Mouse (Mus musculus): ENCODE measurements around the gene Fermt3.

The Fermt3 gene

DNA sequence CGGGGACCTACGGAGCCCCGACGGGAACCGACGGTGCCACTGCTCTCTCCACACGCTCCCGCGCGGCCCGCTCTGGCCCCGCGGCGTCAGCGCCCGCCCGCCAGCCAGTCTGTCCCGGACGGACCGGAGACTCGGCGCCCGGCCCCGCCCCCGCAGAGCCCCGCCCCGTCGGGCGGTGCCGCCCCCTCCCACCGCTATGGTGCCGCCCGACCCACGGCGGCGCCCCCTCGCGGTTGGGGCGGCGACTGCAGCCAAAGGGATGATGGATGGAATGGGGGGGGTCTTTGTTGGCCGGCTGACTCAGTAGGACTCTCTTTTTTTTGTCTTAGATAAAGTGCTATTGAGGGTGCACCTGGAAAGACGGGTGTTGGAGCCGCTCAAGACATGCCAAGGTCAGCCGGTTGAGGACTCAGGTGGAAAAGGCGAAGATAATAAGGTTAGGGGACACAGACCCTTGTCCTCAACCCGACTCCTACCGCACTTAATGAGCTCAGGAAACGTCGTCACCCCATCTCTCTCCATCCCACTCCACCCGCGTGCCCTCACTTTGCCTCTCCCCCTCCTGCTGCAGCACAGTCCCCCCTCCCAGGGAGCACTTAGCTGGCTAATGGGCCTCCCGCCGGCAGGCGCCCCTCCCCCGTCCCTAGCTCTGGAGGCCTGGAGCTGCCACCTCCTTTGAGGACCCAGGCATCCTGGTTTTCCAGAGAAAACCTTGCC, 49.4 kb downstream of the Fermt3 start:
- no peak for DNase-seq

DNA sequence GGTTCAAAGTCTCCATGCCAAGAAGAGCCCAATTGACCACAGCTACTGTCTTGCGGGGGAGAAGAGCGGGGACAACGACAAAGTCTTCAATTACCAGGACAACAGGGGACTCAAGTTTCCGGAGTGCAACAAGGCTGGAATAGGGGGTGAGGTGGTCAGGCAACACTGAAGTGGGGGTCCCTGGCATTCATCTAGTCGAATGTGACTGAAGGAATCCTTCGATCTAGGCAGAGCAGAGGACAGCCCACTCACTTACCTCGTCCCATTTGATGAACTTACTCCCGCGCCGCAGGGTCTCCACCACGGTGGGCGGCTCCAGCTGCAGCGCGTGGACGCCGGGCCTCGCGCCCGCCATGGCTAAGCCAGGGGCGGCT, 50.0 kb downstream of the Fermt3 start:
- DNase-seq, result no peak

DNA sequence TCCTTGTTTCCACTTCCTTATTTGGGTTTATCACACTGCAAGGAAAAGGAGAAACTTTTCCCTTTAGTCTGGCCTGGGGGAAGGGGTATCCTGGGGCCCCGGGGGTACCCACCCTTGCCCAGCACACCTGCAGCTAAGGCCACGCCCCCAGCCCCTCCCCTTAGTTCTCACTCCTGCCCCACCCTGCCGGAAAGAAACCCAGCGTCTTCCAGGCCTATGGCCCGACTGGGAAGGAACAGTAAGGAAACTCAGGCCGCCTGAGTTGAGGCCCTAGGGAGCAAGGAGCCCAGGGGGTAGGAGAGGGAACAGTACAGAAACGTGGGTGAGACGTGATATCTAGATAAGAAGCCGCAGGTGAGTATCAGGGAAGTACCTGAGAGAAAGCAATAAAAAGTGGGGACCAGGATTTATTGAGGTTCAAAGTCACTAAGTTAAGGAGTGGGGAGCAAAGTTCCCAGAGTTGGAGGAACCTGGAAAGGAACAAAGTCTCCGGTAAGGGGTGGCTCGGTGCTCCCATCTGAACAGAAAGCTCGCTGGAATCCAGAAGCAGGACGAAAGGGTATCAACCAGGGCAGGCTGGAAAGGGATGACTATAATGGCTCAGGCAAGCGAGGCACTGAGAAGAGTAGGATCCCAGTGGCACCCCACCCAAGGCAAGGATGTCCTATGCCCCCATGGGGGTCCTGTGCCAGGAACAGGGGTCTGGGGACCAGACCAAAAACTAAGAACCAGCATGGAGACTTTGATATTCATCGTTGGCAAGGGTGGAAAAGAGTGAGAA, 50.6 kb downstream of the Fermt3 start:
- DNase-seq, result no peak

DNA sequence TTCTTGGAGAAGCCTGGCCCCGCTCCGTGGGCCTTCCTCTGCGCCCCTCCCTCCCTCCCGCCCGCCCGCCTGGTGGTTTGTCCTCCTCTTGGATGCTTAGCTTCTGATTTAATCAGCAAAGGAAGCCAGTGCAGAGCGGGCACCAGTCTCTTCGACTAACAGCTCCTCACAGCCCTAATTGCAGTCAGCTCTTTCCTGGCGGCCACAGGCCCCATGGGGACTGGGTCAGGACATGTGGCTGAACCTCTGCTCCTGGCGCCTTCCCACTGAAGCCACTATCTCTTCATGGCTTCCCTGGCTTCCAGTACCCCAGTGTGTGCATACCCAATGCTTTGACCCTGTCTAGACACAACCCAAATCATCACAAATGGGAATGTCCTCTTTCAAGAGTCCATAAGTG, 62.8 kb downstream of the Fermt3 start:
- no peak for DNase-seq

DNA sequence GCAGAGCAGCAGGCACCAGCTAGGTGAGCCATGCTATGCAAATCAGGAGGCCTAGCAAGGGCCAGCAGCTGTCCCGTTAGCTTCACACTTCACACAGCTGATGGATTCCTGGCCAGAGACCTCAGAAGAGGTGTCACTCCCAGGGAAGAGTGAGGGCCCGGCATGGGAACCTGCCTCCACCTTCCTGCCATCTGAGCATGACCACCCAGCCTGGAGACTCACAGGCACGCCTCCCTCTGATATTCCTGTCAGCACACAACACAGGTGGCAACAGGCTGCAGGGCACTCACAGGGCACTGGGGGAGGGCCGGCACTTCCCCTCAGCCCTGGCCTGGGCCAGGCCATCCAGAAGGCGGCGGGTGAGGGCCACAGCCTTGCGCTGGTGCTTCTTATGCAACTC, 63.8 kb downstream of the Fermt3 start:
- DNase-seq, result no peak

DNA sequence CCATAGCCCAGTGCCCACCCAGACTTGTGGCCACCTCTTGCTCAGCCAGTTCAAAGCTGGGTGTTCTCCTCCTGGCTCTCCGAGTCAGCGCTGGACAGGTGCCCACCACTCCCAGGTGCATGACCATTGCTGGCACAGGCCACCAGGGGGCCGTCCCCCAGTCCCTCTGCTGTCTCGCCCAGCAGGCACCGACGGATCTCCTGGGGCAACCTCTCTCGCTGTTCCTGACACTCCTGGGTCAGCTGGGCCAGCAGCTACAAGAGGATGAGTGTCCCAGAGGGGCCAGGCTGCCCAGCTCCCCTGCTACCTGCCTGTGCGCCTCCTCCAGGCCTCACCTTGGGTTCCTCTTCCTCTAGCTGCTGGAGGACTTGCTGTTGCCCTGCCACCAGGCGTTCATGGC, 65.2 kb downstream of the Fermt3 start:
- no peak for DNase-seq

DNA sequence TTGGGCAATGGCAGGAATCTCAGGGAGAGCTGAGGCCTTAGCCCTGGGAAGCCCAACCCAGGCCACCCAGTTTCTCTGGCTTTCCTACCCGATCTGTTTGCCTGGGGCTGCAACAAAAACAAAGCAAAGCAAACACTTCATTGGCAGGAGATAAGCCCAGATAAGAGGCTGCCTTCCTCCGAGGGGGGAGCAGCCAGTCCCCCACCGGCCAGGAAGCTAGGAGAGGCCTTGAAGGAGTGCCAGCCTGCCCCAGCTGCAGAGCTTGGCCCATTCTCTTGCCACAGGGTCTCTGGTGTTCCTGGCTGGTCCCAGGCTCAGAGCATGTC, 66.6 kb downstream of the Fermt3 start:
- DNase-seq, result no peak

DNA sequence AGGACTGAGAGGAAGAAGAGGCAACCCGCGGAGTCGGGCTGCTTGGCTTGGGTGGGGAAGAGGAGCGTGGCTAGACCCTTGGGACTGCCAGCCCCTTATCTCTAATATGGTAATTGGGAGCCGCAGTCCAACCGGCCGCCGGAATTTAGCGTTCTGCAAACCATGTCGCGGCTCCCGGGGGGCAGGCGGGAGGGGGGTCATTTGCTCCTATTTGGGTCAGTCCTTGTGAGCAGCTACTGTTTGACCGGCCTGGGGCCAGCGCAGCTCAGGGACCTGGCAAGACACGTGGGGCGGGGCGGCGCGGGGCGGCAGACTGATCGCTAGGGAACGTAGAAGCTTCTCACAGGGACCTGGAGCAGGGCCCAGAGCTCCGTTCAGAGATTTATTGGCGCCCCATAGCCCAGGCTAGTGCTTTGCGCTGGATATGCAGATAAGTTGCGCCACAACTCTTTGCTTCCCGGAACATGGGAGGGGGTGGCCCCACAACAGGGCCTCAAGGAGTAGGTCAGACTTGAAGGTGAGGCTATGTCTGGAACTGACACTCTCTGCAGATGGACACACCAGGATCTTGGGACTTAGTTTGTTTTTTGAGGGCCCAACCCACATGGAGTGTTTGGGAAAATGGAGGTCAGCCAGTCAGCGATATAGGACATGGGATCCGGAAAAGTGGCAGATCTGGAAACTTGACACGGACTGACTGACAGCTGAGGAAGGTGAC, 67.1 kb downstream of the Fermt3 start:
- peak; percentile 78 for DNase-seq

DNA sequence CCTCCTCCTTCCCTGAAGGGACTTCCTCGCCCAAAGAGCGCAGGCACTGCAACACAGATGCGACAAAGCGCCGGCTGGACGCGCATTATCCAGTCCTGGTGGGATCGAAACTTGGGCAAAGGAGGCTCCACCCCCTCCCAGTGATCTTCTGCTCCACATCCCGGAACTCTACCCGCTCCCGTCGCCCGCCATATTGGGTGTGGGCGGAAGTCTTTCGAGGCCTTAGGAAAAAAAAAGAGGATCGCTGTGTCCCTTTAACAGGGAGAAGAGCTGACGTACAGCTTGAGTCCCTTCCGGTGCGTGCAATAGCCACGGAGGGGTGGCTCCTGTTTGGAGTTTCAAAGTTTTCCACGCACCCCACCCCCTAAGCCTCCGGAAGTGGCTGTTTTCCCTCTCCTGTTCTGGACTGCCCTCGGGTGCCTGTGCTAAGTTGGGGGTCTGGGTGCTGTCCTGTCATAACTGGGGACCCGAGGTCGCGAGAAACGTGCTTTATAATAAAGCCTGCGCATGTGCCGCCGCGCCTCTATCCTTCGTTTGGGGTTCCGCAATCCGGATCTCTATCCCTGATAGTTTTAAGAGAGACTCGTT, 67.8 kb downstream of the Fermt3 start:
- peak; percentile 88 for DNase-seq

DNA sequence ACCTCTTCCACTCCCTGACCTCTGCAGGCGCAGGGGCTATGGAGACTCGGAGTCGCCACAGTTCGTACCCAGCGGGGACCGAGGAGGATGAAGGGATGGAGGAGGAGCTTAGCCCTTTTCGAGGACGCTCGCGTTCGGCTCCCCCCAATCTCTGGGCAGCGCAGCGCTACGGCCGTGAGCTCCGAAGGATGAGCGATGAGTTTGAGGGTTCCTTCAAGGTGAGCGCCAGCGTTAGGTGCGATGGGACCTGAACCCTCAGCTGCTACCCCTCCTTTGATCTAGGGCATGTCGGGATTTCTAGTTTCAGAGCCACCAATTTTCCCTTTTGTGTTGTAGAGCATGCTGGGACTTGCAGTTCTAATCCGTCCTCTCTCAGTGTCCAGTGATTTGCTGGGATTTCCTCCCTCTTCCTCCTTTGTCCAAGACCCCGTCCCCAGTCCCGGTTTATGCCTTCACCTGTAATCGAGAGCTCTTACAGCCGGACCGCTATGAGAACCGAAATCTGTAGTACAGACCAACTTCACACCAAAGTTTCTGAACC, 68.6 kb downstream of the Fermt3 start:
- DNase-seq, result peak; percentile 62

DNA sequence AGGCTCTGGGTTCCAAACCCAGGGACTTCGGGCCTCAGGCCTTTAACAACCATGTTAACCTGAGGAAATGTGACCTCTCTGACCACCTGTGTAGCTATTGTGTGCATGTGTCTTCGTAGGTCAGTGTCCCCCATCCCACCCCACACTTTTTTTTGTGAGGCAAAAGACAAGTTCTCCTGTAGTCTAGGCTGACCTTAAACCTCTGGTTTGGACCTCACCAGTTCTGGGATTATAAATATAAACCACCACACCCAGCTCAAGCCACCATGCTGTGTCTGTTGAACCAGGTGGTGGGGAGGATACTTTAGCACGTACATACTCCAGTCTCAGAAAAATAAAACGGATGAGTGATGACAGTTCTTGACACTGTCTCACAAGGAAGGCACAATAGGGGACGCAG, 69.3 kb downstream of the Fermt3 start:
- no peak for DNase-seq

DNA sequence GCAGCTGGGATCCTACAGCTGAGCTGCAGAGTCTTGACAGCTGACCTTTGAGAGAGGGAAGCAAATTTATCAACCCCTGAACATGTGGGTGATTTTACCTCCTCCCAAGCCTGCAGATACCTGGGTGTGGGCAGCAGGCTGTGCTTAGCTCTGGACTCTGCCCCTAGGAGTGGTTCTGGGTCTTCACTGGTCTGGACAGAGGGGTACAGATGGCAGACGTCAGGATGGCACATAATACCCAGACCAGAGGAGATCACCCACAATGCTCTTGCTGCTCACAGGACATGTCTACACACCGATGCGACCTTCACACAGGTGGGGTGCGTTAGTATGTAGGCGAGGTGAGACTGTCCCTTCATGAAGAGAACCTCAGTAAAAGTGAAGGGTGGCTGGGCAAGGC, 69.7 kb downstream of the Fermt3 start:
- no peak for DNase-seq
